Mouse (Mus musculus): ENCODE results near the gene Man1c1. TPM values are rescaled to one million over a fixed set of nuclear protein-coding genes. Genes with fewer than 3 reads are reported as not detected.
A peak's percentile ranks its signal among the peaks of the same experiment; 100 is the strongest.

Man1c1 gene
- polyA plus RNA-seq, 1 experiment from 2014 or later, result 4.7 TPM

- no peaks in the 10 kb centered on the region for H3K36me3 ChIP-seq
- H3K27me3 ChIP-seq, result no peaks in the 10 kb centered on the region
- WGBS, result 72% methylated on average over 9 of the region's 9 CpGs
- no peak overlapping the region for H3K4me2 ChIP-seq
- no peak overlapping the region for H3K27ac ChIP-seq
- no peaks in the 10 kb centered on the region for H3K9me3 ChIP-seq
- no peak for ATAC-seq (ENCODE audit: insufficient number of reproducible peaks, low FRiP score, low TSS enrichment, low read depth)
- H3K9ac ChIP-seq, result no peak overlapping the region
- H3K4me3 ChIP-seq, result no peak overlapping the region
- H3K4me1 ChIP-seq, result peaks cover 30% of the 10 kb centered on the region
Measured at GRCm38 (mm10) chr4:134684637-134685338, 19.3 kb downstream of the Man1c1 start.

- H3K9ac ChIP-seq, result no peak overlapping the region
- H3K27me3 ChIP-seq, result no peaks in the 10 kb centered on the region
- ATAC-seq (ENCODE audit: insufficient number of reproducible peaks, low FRiP score, low TSS enrichment, low read depth), result no peak
- no peaks in the 10 kb centered on the region for H3K9me3 ChIP-seq
- H3K4me2 ChIP-seq, result peak overlapping the region; percentile 15; the same call in 1 of the 2 replicates
- peaks cover 31% of the 10 kb centered on the region for H3K4me1 ChIP-seq
- 57% methylated on average over 8 of the region's 8 CpGs for WGBS
- no peaks in the 10 kb centered on the region for H3K36me3 ChIP-seq
- no peak overlapping the region for H3K4me3 ChIP-seq
- H3K27ac ChIP-seq, result peak overlapping the region; percentile 69
Measured at GRCm38 (mm10) chr4:134683892-134684291, 20.2 kb downstream of the Man1c1 start.

- 36% methylated on average over 13 of the region's 13 CpGs for WGBS
- Histone ChIP-seq H3K36me3 (no peaks in the 10 kb centered on the region), H3K4me2 (peak overlapping the region; percentile 15), H3K27ac (peak overlapping the region; percentile 69), H3K4me3 (no peak overlapping the region), H3K4me1 (peaks cover 40% of the 10 kb centered on the region), H3K9ac (no peak overlapping the region), H3K9me3 (no peaks in the 10 kb centered on the region), H3K27me3 (no peaks in the 10 kb centered on the region)
- no peak for ATAC-seq (ENCODE audit: insufficient number of reproducible peaks, low FRiP score, low TSS enrichment, low read depth)
Measured at GRCm38 (mm10) chr4:134683008-134683407, 21.1 kb downstream of the Man1c1 start.

- Histone ChIP-seq H3K9me3 (no peaks in the 10 kb centered on the region), H3K27me3 (no peaks in the 10 kb centered on the region), H3K4me3 (no peak overlapping the region), H3K36me3 (no peaks in the 10 kb centered on the region), H3K27ac (peak overlapping the region; percentile 69), H3K9ac (no peak overlapping the region), H3K4me2 (no peak overlapping the region), H3K4me1 (peaks cover 45% of the 10 kb centered on the region)
- 59% methylated on average over 8 of the region's 8 CpGs for WGBS
- ATAC-seq (ENCODE audit: insufficient number of reproducible peaks, low FRiP score, low TSS enrichment, low read depth), result 0 out of 2 replicates have a peak, but pooled peaks have one; percentile 22
Measured at GRCm38 (mm10) chr4:134682423-134682822, 21.7 kb downstream of the Man1c1 start.

- 94% methylated on average over 7 of the region's 7 CpGs for WGBS
- Histone ChIP-seq H3K4me1 (peaks cover 45% of the 10 kb centered on the region), H3K4me2 (no peak overlapping the region), H3K4me3 (no peak overlapping the region), H3K27me3 (no peaks in the 10 kb centered on the region), H3K9ac (no peak overlapping the region), H3K27ac (no peak overlapping the region), H3K9me3 (no peaks in the 10 kb centered on the region), H3K36me3 (no peaks in the 10 kb centered on the region)
- ATAC-seq (ENCODE audit: insufficient number of reproducible peaks, low FRiP score, low TSS enrichment, low read depth), result no peak
Measured at GRCm38 (mm10) chr4:134681819-134682218, 22.3 kb downstream of the Man1c1 start.

- H3K4me1 ChIP-seq, result peaks cover 32% of the 10 kb centered on the region
- no peak overlapping the region for H3K4me3 ChIP-seq
- no peaks in the 10 kb centered on the region for H3K36me3 ChIP-seq
- H3K27me3 ChIP-seq, result no peaks in the 10 kb centered on the region
- no peak overlapping the region for H3K9ac ChIP-seq
- H3K27ac ChIP-seq, result no peak overlapping the region
- 48% methylated on average over 17 of the region's 17 CpGs for WGBS
- no peak overlapping the region for H3K4me2 ChIP-seq
- no peaks in the 10 kb centered on the region for H3K9me3 ChIP-seq
- no peak for ATAC-seq (ENCODE audit: insufficient number of reproducible peaks, low FRiP score, low TSS enrichment, low read depth)
Measured at GRCm38 (mm10) chr4:134677556-134678508, 26.3 kb downstream of the Man1c1 start.

GRCm38 (mm10) chr4:134675800-134676199 lies 28.3 kb downstream of the Man1c1 start:
- Histone ChIP-seq H3K9ac (no peak overlapping the region), H3K27ac (no peak overlapping the region)

GRCm38 (mm10) chr4:134674970-134675369 lies 29.1 kb downstream of the Man1c1 start:
- Histone ChIP-seq H3K4me2 (no peak overlapping the region), H3K9me3 (no peaks in the 10 kb centered on the region), H3K27ac (no peak overlapping the region), H3K4me3 (no peak overlapping the region), H3K4me1 (peaks cover 40% of the 10 kb centered on the region), H3K27me3 (no peaks in the 10 kb centered on the region), H3K36me3 (no peaks in the 10 kb centered on the region), H3K9ac (no peak overlapping the region)
- WGBS, result 91% methylated on average over 3 of the region's 3 CpGs
- ATAC-seq (ENCODE audit: insufficient number of reproducible peaks, low FRiP score, low TSS enrichment, low read depth), result no peak

More at GRCm38 (mm10) chr4:134675800-134676199, 28.3 kb downstream of the Man1c1 start:
- WGBS, result 50% methylated on average over 8 of the region's 8 CpGs
- no peaks in the 10 kb centered on the region for H3K36me3 ChIP-seq
- ATAC-seq (ENCODE audit: insufficient number of reproducible peaks, low FRiP score, low TSS enrichment, low read depth), result no peak
- H3K9me3 ChIP-seq, result no peaks in the 10 kb centered on the region
- H3K27me3 ChIP-seq, result no peaks in the 10 kb centered on the region
- H3K4me2 ChIP-seq, result no peak overlapping the region
- peaks cover 37% of the 10 kb centered on the region for H3K4me1 ChIP-seq
- no peak overlapping the region for H3K4me3 ChIP-seq

GRCm38 (mm10) chr4:134673882-134674463 lies 30.1 kb downstream of the Man1c1 start:
- 82% methylated on average over 12 of the region's 12 CpGs for WGBS
- Histone ChIP-seq H3K9me3 (no peaks in the 10 kb centered on the region), H3K27ac (no peak overlapping the region), H3K27me3 (no peaks in the 10 kb centered on the region), H3K9ac (no peak overlapping the region), H3K4me1 (peaks cover 48% of the 10 kb centered on the region), H3K4me2 (no peak overlapping the region), H3K4me3 (no peak overlapping the region), H3K36me3 (no peaks in the 10 kb centered on the region)
- ATAC-seq (ENCODE audit: insufficient number of reproducible peaks, low FRiP score, low TSS enrichment, low read depth), result no peak

GRCm38 (mm10) chr4:134673151-134673550 lies 30.9 kb downstream of the Man1c1 start:
- no peaks in the 10 kb centered on the region for H3K9me3 ChIP-seq
- no peaks in the 10 kb centered on the region for H3K27me3 ChIP-seq
- H3K36me3 ChIP-seq, result no peaks in the 10 kb centered on the region
- ATAC-seq (ENCODE audit: insufficient number of reproducible peaks, low FRiP score, low TSS enrichment, low read depth), result no peak
- H3K4me2 ChIP-seq, result no peak overlapping the region
- WGBS, result 84% methylated on average over 8 of the region's 8 CpGs
- no peak overlapping the region for H3K4me3 ChIP-seq
- no peak overlapping the region for H3K27ac ChIP-seq
- peaks cover 46% of the 10 kb centered on the region for H3K4me1 ChIP-seq
- H3K9ac ChIP-seq, result no peak overlapping the region

GRCm38 (mm10) chr4:134672326-134672725 lies 31.8 kb downstream of the Man1c1 start:
- WGBS, result 80% methylated on average over 8 of the region's 8 CpGs
- no peak for ATAC-seq (ENCODE audit: insufficient number of reproducible peaks, low FRiP score, low TSS enrichment, low read depth)

More at GRCm38 (mm10) chr4:134672326-134672725, 31.8 kb downstream of the Man1c1 start:
- Histone ChIP-seq H3K27me3 (no peaks in the 10 kb centered on the region), H3K9ac (no peak overlapping the region), H3K27ac (no peak overlapping the region), H3K4me1 (peaks cover 39% of the 10 kb centered on the region), H3K9me3 (no peaks in the 10 kb centered on the region), H3K36me3 (no peaks in the 10 kb centered on the region), H3K4me3 (no peak overlapping the region), H3K4me2 (no peak overlapping the region)
